Mouse (Mus musculus): ENCODE results near the gene Plxna1.

Gene Plxna1

DNA sequence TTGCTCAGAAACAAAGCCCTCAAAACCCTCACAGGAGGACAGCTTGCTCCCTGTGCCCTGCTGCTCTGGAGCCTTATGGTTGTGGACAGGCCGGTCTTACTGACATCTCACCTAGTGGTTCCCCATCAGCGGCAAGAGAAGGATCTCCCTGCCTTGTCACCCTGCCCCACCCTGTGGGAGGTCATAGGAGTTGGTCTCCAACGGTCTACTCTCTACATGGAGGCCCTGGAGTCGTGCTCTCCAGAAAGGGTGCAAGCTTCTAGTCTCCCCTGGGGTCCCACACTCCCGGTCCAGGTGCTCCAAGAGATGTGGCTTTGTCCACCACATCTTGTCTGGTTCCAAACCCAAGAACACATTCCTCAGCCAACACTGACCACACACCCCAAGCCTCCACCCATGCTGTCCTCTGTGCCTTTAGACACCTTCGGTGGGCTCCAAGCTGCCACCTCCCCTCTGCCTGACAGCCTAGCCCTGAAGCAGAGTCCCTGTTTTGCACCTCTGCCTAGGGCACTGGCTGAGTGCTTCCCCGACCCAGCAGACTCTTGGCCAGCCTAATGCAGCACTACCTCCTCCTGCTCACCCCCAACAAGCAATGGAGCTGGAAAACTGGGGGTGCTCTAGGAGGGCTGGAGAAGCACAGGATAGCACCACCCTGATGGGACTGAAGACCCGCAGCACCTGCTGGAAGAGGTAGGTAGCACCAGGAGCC is 1.6 kb downstream of the Plxna1 start:
- no peak for DNase-seq

DNA sequence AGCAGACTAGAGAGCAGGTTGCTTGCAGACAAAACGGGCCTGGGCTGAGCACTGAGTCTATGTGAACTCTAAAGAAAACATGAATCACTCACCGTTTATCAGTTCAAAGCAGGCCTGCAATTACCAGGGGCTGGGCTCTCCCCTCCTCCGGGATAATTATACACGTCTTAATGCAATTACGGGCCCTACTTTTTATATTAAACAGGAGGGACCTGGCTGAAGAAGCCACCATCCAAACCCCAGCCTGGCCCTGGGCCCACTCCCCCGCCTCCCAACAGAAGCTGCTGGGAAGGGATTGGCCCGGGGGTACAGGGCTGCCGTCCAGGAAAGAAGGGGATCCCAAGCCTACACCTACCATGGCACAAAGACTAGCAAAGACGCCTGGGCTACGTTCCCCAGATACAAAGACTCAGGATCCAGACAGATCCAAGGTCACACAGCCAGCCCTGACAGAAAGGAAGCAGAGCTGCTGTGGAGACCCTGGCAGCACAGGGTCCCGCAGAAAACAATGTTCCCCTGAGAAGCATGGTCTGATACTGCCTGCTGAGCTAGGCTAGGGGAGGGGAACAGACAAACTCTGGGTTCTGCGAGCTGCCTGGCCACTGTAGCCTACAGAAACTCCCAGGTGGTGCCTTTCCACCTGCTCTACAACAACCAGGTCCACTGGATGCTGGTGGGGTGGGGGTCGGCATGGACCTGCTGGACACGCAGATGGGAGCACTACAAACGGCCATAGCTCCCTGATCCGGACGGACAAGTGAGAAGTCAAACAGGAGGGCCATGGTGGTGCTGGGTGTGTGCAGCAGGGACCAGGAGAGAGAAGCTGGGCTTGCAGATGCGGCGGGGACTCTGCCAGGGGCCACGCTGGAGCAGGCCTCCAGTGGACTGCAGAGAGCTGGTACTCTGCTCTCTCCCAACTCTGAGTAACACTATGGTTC is 2.4 kb downstream of the Plxna1 start:
- no peak for DNase-seq

DNA sequence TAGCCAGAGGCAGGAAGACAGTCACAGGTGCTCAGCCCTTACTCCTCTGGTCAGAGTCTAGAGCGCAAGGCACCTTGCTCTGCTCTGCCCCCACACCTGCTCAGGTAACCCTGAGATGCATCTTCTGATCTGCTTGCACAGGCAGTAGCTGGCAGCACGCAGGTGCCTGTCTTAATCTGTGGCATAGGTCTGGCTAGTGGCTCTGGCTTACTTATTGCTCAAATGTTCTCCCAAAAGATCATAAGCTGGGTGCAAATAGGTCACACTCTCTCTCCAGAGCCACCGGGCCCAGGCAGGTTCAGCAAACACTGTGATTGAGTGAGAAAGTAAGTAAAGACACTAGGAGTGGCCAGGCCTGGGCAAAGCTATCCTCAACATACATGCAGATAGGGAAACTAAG is 3.2 kb downstream of the Plxna1 start:
- DNase-seq: no peak

DNA sequence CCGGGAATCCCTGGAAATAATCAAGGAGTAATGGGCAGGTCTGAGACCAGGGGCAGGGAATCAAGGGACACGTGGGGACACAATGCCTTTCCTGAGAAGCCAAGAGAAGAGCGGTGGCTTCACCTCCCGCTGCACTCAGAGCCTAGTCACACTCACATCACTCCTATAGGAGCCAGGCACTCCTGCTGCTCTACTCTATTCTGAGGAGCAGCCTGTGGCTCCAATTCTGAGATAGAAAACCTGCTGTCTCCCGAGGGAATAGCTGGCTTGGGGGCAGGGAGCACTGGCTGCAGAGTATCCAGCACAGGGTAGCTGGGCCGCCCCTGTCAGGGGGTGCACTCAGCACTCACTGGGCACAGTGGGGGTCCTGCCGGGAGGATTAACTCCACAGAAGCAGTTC is 6.8 kb downstream of the Plxna1 start:
- DNase-seq: no peak

DNA sequence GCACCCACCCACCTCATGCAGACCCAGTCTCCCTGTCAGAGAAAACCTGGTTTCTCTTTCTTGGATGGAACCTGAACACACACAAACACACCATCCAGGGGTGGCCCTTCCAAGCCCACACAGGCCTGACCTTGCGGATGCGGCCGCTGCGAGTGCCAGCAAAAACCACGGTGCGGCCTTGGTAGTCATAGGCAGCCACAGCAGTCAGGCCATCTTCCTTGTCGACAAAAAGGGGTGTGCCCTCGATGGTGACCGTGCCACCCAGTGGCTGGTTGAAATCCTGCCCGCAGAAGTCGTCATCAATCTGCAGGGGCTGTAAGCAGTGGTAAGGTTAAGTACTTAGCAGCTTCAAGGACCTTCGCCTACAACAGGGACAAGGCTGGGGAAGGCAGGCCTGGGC is 7.7 kb downstream of the Plxna1 start:
- peak in 1 of 2 experiments; percentile 25 for DNase-seq

DNA sequence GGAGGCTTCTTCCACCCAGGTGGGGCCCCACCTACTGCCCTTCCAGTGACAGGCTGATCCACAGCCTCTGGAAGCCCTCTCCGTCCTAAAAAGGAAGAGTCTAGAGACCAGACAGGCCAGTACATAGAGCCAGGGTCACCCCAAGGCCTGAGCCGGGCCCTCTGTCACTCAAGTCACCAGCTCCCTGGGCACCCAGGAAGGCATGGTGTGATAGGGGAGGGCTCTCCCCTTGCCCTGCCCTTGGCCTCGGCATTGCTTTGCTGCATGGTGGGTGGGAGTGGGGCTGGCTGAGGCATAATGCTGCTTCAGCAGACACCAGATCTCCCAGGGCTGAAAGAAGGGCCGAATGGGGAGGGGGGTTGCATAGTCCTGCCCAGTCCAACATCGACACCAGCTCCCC is 8.3 kb downstream of the Plxna1 start:
- no peak for DNase-seq

DNA sequence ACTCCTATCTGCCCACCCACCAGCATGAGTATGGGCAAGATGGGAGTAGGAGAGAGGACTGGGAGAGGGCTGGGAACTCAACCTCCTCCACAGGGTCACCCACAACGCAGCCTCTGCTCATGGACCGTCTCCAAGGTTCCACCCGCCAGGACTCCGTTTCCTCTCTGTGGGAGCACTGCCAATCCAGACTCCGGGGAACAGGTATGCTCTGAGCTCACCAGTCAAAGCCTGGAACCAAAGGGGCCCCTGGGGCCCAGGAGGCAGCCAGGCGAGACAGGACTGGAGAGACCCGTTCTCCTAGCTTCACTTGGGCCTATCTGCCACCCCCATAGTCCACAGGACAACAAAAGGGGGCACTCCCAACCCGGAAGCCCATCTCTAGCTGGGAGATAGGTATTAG is 9.3 kb downstream of the Plxna1 start:
- no peak for DNase-seq

DNA sequence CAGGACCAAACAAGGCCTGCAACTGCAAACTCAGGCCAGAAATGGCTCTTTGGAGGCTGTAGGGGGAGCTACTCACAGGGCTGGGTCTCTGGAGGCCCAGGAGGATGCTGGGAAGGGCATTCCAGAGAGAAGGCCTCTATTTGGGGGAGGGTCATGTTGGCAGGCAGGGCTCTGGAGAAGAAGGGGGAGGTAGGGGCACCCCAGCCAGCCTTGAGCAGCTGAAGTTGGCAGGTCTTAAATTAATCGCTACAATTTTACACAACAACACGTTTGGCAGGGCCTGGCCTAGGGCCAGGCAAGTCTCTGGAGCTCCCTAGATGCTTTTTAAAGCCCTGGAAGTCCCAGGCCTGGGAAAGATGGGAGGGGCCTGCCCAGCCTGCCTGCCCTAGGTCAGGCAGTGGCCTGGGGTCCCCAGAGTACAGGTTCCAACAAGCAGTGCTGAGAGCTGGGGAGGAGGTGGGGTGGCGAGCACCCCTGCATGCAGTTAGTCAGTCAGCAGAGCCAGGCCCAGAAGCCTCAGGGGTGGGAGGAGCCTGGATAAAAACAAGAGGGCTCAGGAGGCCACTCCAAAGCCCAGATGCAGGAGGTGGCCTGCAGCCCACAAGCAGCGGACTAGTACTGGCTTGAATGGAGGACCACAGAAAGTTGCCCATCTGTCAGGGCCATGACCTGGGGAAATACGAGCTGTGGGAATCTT is 10.8 kb downstream of the Plxna1 start:
- no peak for DNase-seq

DNA sequence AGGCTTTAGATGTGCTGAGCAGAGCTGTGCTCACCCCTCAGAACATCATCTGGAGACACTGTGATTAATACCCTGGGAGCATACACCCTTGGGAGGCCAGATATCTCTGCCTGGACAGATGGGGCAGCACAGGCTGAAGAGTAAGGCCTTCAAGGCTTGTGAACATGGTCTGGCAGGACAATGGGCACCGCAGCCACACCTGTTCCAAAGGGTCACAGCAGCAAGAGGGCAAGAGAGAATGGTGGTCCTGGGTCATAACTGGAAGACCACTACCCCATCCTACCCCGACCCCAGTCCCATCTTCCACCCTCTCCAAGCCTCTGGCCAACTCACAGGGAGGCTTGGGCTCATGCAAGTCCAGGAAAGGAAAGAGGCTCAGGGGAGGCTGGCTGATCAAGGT is 11.9 kb downstream of the Plxna1 start:
- no peak for DNase-seq

DNA sequence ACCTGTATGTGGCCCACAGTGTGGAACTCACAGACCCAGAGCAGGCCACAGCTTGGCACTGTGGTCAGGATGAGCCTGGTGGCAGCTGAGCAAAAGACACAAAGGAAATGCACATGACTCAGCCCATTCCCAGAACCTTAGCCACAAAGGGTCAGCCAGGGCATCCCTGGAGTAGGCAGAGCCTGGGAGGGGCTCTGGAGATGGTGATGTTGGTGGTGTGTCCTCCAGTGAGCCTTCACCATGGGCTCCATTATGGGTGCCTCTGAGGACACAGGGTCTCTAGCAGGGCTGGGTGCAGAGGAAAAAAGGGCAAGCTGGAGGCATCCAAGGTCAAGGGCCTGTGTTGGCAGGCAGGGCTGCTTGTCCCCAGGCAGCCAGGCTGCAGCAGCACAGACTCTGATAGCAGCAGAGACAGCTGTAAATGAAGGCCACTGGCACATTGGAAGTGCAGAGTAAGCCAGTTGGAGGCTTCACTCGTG is 12.3 kb downstream of the Plxna1 start:
- no peak for DNase-seq

DNA sequence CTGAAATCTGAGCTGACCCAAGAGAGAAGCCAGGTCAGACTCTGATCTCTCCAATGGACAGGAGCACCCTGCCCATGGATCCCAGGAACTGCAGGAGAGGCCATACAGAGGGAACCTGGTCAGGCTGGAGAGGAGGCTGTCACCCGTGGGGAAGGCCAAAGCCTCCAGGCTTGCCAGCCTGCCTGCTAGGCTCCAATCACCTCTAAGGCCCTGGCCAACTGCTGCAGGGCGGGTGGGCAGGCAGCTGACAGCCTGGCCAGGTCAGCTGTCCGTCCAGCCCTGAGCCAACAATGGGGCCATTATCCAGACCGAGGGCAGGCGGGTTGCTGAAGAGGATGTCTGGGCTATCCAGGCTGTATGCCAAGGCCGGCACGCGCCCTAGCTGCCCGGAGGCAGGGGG is 14.1 kb downstream of the Plxna1 start:
- DNase-seq: no peak

DNA sequence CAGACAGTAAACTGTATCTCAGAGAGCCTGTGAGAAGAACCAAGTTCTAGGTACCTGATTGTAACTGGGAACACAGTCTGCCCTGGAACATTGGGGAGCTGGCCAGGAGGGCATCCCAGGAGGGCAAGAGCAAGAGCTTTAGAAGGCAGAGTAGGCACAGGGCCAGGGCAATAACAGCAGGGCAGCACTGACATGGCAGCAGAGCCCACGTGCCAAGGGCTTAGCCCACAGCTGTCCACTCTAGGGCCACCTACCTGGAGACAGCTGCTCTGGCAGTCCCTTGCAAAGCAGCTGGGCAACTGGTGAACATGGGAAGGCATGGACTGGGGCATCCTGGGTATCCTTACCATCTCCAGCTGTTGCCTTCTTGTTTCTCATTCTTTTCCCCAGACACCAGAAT is 14.6 kb downstream of the Plxna1 start:
- no peak for DNase-seq

DNA sequence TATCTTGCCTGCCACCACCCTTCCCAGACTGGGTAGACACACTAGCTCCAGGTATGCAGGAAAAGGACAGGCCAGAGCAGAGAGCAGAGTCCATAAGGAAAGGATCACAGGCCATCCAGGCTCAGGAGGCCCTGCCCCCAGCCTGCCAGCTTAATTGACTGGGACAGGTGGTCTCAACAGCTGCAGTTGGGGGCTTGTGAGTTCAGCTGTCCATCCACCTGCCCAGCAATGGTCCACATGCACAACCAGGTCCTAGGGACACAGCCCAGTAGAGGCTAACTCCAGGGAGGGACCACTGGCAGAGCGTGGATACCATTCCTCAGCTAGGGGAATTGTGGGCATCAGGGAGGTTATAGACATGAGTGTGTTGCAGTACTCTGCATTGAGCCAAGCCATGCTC is 16.6 kb downstream of the Plxna1 start:
- DNase-seq: no peak

DNA sequence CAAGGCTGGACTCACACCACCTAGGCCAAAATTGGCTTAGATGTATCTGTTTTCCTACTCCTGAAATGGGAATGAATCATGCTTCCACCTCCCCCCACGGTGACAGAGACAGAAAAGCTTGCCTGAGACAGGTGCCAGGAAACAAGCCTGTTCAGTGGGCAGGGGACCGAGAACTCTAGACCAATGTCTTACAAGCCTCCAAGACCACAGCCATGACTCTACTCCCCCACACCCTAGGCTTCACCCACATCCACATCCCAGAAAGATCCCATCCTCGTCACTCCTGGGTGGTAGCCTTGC is 17.0 kb downstream of the Plxna1 start:
- no peak for DNase-seq

DNA sequence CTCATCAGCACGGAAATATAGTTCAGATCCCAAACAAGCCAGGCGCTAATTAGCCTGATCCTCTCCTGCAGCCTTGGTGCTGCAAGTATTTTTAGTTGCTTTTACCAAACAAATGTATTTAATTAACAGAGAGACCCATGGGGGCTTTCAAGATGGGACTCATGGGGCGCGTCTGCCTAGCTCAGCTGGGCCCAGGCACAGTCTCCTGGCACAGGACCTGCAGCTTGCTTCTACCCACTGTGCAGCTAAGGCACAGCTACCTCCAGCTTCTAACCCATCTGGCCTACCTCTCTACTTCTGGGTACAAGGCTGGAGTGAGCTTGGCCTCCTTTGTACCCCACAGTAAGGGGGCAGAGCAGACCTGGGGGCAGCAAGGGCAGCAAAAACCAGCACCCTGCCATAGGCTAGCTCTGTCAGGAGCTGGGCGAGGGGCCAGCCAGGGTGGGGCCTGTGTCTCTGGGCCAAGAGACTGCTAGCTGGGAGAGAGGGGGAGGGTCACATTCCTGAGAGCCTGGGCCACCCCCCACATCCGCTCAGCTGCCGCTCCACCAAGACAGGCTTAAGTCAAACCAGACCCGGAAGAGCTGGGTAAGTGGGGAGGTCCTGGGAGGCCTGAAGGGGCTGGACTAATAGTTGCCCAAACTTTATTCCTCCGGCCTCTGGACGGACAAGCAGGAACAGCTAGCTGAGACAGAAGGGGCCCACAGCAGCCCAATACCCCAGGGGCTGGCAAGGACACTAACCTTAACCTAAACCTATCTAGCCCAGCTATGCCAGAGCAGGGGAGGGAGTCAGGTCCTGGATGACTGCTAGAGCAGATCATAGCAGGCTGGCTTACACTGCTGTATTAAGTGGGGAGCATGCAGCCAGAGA is 17.6 kb downstream of the Plxna1 start:
- DNase-seq: peak; percentile 27 to 40

DNA sequence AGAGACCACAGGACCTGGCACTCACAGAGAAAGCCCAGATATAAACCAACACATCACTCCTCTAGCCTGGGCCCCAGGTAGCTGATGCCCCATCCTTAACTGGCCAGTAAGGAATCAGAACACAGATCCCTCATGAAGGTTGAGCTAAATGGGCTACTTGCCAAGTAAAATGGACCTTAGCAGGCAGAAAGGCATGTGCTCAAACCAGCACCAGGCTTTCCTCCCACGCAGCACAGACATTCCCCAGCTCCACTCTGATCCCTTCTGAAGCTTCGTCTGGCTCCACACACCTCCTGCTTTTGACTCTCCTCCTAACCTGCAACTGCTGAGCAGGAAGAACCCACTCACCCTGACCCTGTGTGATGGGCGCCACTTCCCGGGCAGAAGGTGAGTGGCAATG is 20.4 kb downstream of the Plxna1 start:
- no peak for DNase-seq

DNA sequence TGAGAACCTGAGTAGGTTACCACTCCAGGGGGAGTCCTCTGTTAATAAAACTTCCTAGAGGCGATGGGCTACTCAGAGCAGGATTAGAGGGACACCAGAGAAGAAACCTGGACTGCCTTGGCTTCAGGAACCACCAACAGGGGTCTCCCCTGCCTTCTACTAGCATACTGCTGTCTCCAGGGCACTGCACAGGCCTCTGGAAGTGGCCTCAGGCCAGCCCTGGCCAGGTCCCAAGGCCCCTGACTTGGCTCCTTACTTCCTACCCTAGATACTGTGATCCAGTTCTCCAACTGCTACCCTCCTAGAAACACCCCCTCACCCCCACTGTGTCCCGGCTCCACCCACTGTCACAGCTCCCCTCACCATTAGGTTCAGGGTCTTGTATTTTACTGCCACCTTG is 23.0 kb downstream of the Plxna1 start:
- DNase-seq: no peak

DNA sequence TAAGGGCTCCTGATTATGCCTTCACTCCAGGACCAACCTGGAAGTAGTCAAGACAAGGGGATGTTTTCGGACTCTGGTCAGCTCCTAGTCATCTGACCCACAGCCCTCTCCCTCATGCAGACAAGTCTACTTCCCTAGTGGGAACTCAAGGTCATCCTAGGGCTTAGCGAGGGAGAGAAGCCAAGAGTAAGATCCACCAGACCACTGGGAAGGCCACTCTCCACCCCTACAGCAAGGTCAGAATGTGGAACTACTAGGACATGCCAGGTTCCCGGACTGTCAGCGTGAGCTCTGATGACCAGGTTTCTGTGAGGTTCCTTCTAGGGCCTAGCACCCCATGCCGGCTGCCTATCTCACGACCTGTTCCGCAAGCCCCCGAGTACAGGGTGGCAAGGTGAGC is 23.7 kb downstream of the Plxna1 start:
- DNase-seq: no peak

DNA sequence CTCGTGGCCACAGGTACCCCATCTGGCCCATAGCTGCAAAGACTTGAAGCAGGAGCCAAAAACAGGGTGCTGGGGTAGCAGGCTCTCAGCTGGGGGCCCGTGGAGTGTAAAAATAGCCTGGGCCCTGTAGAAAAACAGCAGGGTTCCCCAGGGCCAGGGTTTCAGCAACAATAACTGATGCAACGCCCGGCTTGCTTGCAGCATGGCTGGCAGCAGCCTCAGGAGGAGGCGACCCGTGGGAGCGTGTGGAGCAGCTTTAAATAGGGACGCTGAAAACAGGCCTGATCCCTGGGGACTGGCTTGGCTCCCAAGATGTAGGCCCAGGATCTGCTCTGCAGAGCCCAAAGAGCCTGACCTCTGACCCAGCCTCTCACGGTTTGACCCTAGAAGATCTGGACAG is 24.8 kb downstream of the Plxna1 start:
- DNase-seq: no peak

DNA sequence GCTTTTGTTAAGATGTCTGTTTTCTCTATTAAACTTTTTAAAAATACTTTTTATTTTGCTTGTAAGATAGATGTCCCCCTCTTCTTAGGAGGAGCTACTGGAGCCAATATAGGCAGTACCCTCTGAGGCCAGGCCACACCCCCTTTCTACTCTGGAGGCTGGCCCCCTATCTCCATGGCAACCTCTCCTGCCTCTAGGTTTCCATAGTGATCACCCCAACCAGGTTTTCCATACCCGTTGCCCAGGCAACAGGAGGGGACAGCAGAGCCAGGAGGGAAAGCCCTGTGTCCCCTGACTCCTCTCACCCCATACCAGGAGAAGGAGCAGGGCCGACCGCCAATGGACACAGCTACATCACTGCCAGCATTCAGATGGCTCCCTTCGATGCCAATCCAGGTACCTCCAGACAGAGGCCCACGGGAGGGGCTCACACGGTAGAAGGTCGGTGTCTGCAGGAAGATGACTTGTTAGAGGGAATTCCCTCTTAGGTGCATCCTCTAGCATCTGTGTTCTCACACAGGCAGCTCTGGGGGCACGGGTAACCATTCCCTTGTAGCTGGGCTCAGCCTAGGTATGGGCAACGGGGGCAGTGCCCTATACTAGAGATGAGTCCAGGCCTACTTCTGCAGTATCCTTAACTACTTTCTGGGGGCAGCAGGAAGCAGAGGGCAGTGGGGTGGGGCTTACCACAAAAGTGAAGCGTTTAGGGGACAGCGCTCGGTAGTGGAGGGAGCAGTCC is 28.3 kb downstream of the Plxna1 start:
- no peak for DNase-seq

DNA sequence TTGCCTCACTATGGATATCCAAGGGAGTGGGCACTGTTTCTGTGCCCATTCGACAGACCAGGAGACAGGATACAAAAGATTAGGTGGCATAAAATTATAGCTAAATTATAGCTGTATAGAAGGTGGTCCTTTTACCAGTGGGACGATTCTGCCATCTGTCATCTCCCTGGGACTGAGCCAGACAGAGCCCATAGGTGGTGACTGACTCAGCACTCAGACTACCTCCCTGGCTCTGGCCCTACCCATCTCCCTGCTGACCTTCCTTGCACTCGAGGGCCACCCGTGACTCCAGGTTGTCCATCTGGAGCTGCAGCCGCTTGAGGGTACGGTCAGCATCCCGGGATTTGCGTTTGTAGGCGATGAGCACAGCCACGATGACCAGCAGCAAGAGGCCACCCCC is 31.5 kb downstream of the Plxna1 start:
- DNase-seq: no peak

DNA sequence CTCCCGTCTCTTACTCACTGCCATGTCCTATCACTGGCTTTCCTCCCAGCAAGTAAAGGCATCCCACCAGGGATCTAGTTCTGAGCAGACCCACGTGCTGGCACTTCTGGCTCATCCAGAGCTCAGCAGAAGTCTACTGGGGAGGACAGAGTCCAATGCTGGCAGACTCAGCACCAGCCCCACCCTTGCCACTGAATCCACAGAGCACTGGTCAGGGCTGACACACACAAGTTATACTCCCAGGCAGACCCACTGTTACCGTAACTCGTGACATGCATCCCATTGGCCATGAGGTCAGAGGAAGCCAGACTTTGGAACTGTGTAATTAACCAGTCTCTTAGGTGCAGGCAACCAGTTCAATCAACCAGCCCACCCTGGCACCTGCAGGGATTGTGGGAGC is 33.8 kb downstream of the Plxna1 start:
- DNase-seq: no peak
